Mouse (Mus musculus): ENCODE results near the gene Kctd3. TPM values are rescaled to one million over a fixed set of nuclear protein-coding genes. Genes with fewer than 3 reads are reported as not detected.

Kctd3 gene
- polyA plus RNA-seq, 1 experiment from 2014 or later, result 19.3 TPM

DNA sequence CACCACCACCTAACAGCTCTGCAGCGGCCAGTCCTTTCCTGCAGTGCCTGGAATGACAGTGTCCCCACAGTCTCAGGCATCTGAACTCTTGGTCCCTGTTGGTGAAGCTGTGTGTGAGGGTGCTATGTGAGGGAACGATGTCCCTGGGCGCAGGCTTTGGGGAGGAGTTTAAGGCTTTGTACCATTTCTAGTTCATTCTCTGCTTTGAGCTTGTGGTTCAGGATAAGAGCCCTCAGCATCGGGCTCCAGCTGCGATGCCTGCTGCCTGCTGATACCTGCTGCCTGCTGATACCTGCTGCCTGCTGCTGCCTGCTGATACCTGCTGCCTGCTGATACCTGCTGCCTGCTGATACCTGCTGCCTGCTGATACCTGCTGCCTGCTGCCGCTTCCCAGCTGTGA, 34.6 kb downstream of the Kctd3 start:
- Histone ChIP-seq H3K4me1 (ENCODE audit: insufficient read depth, low read depth, low read length) (no peaks in the 10 kb centered on the region), H3K4me3 (ENCODE audit: low read depth, low read length) (no peak overlapping the region), H3K9me3 (ENCODE audit: low read length) (no peaks in the 10 kb centered on the region), H3K36me3 (ENCODE audit: insufficient read depth, low read length) (peaks cover 25% of the 10 kb centered on the region; the same call in 1 of the 2 replicates), H3K27ac (ENCODE audit: low read length) (no peak overlapping the region), H3K4me2 (replicated peaks; ENCODE audit: low read depth, low read length) (no peak overlapping the region), H3K9ac (replicated peaks; ENCODE audit: low read depth) (no peak overlapping the region), H3K27me3 (replicated peaks; ENCODE audit: insufficient read depth, low read length) (no peaks in the 10 kb centered on the region)
- WGBS, result 95% methylated on average over 6 of the region's 6 CpGs
- ATAC-seq (peak; percentile 32; the same call in 1 of the 2 replicates), DNase-seq (ENCODE audit: low spot score) (no peak)
- no peak for TF ChIP-seq CTCF (IDR thresholded peaks at IDR 0.05)
- no peak for TF ChIP-seq EP300 (IDR thresholded peaks at IDR 0.05)

DNA sequence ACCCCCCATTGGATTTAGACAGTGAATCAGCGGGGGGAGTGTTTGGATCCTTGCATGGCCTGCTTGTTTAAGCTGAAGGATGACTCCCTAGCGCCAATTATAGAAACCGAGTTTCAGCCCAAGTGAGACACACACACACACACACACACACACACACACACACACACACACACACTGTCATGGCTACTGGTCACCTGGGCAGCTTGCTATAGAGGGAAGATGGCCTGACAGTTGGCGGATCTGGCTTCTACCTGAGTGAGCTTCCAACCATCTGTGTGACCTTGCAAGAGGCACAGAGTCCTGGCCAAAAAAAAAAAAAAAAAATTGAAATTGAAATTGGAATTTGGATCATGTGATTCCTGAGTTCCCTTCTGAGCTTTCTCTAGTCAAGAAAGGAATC, 55.1 kb downstream of the Kctd3 start:
- Histone ChIP-seq H3K27ac (ENCODE audit: low read length) (no peak overlapping the region), H3K4me2 (replicated peaks; ENCODE audit: low read depth, low read length) (no peak overlapping the region), H3K4me1 (ENCODE audit: insufficient read depth, low read depth, low read length) (no peaks in the 10 kb centered on the region), H3K27me3 (replicated peaks; ENCODE audit: insufficient read depth, low read length) (no peaks in the 10 kb centered on the region), H3K9ac (replicated peaks; ENCODE audit: low read depth) (no peak overlapping the region), H3K36me3 (ENCODE audit: insufficient read depth, low read length) (no peaks in the 10 kb centered on the region), H3K9me3 (ENCODE audit: low read length) (no peaks in the 10 kb centered on the region), H3K4me3 (ENCODE audit: low read depth, low read length) (no peak overlapping the region)
- ATAC-seq, result no peak
- no peak for DNase-seq (ENCODE audit: low spot score)
- TF ChIP-seq CTCF (IDR thresholded peaks at IDR 0.05), result no peak
- TF ChIP-seq EP300 (IDR thresholded peaks at IDR 0.05), result no peak
- 96% methylated on average over 4 of the region's 4 CpGs for WGBS

DNA sequence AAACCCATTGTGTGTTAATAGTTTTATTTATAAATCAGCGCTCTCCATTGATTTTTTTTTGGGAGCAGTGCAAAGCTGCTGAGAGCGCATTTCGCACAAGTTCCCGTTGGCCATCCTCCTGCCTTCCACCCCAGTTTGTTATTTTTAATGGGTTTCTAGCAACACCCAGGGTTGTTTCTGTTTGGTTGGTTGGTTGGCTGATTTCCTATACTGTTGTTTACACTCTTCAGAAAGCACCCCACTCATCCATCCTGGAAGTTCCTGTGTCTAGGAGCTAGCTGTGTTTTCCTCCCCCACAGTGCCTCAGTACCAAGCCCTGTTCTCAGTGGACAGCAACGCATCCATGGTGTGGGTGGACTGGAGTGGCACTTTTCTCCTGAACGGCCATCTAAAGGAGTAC, 56.5 kb downstream of the Kctd3 start:
- Histone ChIP-seq H3K36me3 (ENCODE audit: insufficient read depth, low read length) (no peaks in the 10 kb centered on the region), H3K9ac (replicated peaks; ENCODE audit: low read depth) (no peak overlapping the region), H3K27ac (ENCODE audit: low read length) (no peak overlapping the region), H3K9me3 (ENCODE audit: low read length) (no peaks in the 10 kb centered on the region), H3K27me3 (replicated peaks; ENCODE audit: insufficient read depth, low read length) (no peaks in the 10 kb centered on the region), H3K4me1 (ENCODE audit: insufficient read depth, low read depth, low read length) (no peaks in the 10 kb centered on the region), H3K4me2 (replicated peaks; ENCODE audit: low read depth, low read length) (no peak overlapping the region), H3K4me3 (ENCODE audit: low read depth, low read length) (no peak overlapping the region)
- DNase-seq (ENCODE audit: low spot score) (no peak), ATAC-seq (peak; percentile 14; the same call in 1 of the 2 replicates)
- WGBS, result 58% methylated on average over 6 of the region's 6 CpGs
- TF ChIP-seq EP300 (IDR thresholded peaks at IDR 0.05), result no peak
- no peak for TF ChIP-seq CTCF (IDR thresholded peaks at IDR 0.05)

DNA sequence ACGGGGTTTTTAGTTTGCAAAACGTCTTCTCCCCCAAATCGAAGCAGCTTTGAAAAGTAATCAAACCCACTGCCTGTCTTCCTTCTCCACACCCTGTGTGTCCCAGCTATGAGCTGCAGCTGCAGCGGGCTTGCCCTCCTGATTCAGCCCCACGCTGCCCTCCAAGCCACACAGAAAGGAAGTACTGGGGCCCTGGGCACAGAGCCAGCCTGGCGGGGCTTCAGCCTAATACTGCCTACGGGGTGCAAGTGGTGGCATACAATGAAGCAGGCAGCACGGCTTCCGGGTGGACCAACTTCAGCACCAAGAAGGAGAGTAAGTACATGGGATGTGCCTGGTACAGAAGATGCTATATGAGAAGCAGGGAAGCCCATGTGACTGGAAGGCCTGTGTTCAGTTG, 59.4 kb downstream of the Kctd3 start:
- no peaks in the 10 kb centered on the region for H3K36me3 ChIP-seq (ENCODE audit: insufficient read depth, low read length)
- H3K9me3 ChIP-seq (ENCODE audit: low read length), result no peaks in the 10 kb centered on the region
- no peak overlapping the region for H3K4me3 ChIP-seq (ENCODE audit: low read depth, low read length)
- no peak overlapping the region for H3K4me2 ChIP-seq (replicated peaks; ENCODE audit: low read depth, low read length)
- WGBS, result 42% methylated on average over 9 of the region's 9 CpGs
- H3K27ac ChIP-seq (ENCODE audit: low read length), result no peak overlapping the region
- no peak for TF ChIP-seq CTCF (IDR thresholded peaks at IDR 0.05)
- TF ChIP-seq EP300 (IDR thresholded peaks at IDR 0.05), result no peak
- no peak overlapping the region for H3K9ac ChIP-seq (replicated peaks; ENCODE audit: low read depth)
- peaks cover 4% of the 10 kb centered on the region; the same call in 1 of the 2 replicates for H3K4me1 ChIP-seq (ENCODE audit: insufficient read depth, low read depth, low read length)
- DNase-seq (ENCODE audit: low spot score) (no peak), ATAC-seq (no peak)
- no peaks in the 10 kb centered on the region for H3K27me3 ChIP-seq (replicated peaks; ENCODE audit: insufficient read depth, low read length)

DNA sequence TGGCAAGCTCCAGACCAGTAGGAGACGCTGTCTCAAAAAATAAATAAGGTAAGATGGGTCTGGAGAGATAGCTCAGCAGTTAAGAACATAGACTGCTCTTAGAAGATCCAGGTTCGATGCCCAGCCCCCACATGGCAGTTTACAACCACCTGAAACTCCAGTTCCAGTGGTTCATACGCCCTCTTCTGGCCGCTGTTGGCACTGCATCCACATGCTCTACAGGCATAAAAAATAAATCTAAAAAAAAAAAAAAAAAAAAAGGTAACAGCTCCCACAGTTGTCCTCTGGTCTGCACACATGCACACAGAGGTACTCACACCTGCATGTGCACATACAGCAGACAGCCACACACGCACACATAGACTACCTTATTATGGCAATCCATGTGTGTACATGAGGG, 59.8 kb downstream of the Kctd3 start:
- no peak for ATAC-seq
- Histone ChIP-seq H3K9ac (replicated peaks; ENCODE audit: low read depth) (no peak overlapping the region), H3K9me3 (ENCODE audit: low read length) (no peaks in the 10 kb centered on the region), H3K4me2 (replicated peaks; ENCODE audit: low read depth, low read length) (no peak overlapping the region), H3K27ac (ENCODE audit: low read length) (no peak overlapping the region), H3K4me3 (ENCODE audit: low read depth, low read length) (no peak overlapping the region), H3K27me3 (replicated peaks; ENCODE audit: insufficient read depth, low read length) (no peaks in the 10 kb centered on the region), H3K4me1 (ENCODE audit: insufficient read depth, low read depth, low read length) (peaks cover 4% of the 10 kb centered on the region; the same call in 1 of the 2 replicates), H3K36me3 (ENCODE audit: insufficient read depth, low read length) (no peaks in the 10 kb centered on the region)
- WGBS, result 68% methylated on average over 5 of the region's 5 CpGs
- TF ChIP-seq CTCF (IDR thresholded peaks at IDR 0.05) (peak; percentile 51), EP300 (IDR thresholded peaks at IDR 0.05) (no peak)
- DNase-seq (ENCODE audit: low spot score), result no peak

DNA sequence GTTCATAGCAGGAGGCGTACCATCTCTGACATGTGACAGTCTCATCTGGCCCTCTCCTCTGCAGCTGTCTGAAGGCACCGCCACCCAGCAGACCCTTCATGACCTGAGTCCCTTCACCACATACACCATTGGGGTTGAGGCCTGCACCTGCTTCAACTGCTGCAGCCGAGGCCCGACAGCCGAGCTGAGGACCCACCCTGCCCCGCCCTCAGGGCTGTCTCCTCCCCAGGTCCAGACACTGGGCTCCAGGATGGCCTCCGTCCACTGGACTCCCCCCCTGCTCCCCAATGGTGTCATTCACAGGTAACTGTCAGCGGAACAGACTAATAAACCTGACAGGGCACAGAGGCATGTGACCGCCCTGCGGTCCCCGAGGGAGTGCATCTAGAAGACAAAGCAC, 60.8 kb downstream of the Kctd3 start:
- ATAC-seq, result no peak

DNA sequence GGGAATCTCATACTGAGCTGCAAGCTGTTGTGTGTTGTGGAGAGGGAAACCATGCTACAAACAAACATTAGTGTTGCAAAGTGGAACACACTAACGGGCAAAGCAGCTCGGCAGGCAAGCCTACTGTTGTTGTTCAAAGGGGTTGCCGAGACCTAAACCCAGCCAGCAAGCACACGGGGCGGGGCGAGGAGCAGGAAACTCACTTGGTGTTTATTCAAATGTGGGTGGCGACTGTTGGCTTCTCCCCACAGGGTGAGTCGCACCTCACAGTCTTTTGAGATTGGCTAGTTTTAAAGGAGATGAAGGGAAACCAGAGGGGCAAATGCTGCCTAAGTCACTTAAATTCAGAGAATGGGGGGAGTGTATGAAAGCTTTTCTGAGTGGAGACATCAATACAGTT, 62.3 kb downstream of the Kctd3 start:
- H3K4me2 ChIP-seq (replicated peaks; ENCODE audit: low read depth, low read length), result no peak overlapping the region; the same call in 1 of the 2 replicates
- DNase-seq (ENCODE audit: low spot score), result no peak

More for the DNA sequence above, 60.8 kb downstream of the Kctd3 start:
- TF ChIP-seq EP300 (IDR thresholded peaks at IDR 0.05) (no peak), CTCF (IDR thresholded peaks at IDR 0.05) (no peak)
- peaks cover 4% of the 10 kb centered on the region; the same call in 1 of the 2 replicates for H3K4me1 ChIP-seq (ENCODE audit: insufficient read depth, low read depth, low read length)
- H3K9me3 ChIP-seq (ENCODE audit: low read length), result no peaks in the 10 kb centered on the region
- H3K36me3 ChIP-seq (ENCODE audit: insufficient read depth, low read length), result no peaks in the 10 kb centered on the region
- no peak overlapping the region for H3K27ac ChIP-seq (ENCODE audit: low read length)
- H3K4me2 ChIP-seq (replicated peaks; ENCODE audit: low read depth, low read length), result no peak overlapping the region
- WGBS, result 87% methylated on average over 11 of the region's 11 CpGs
- no peaks in the 10 kb centered on the region for H3K27me3 ChIP-seq (replicated peaks; ENCODE audit: insufficient read depth, low read length)
- no peak overlapping the region for H3K4me3 ChIP-seq (ENCODE audit: low read depth, low read length)
- no peak overlapping the region for H3K9ac ChIP-seq (replicated peaks; ENCODE audit: low read depth)
- no peak for DNase-seq (ENCODE audit: low spot score)

More for the DNA sequence above, 62.3 kb downstream of the Kctd3 start:
- Histone ChIP-seq H3K27ac (ENCODE audit: low read length) (no peak overlapping the region), H3K27me3 (replicated peaks; ENCODE audit: insufficient read depth, low read length) (no peaks in the 10 kb centered on the region), H3K4me3 (ENCODE audit: low read depth, low read length) (no peak overlapping the region), H3K9ac (replicated peaks; ENCODE audit: low read depth) (no peak overlapping the region), H3K4me1 (ENCODE audit: insufficient read depth, low read depth, low read length) (peaks cover 4% of the 10 kb centered on the region; the same call in 1 of the 2 replicates), H3K9me3 (ENCODE audit: low read length) (no peaks in the 10 kb centered on the region), H3K36me3 (ENCODE audit: insufficient read depth, low read length) (no peaks in the 10 kb centered on the region)
- ATAC-seq, result peak; percentile 43; the same call in 1 of the 2 replicates
- no peak for TF ChIP-seq EP300 (IDR thresholded peaks at IDR 0.05)
- no peak for TF ChIP-seq CTCF (IDR thresholded peaks at IDR 0.05)
- 10% methylated on average over 8 of the region's 8 CpGs for WGBS

Measured in lung, postnatal 0 days (tissue).